In the genomic region with DNA sequence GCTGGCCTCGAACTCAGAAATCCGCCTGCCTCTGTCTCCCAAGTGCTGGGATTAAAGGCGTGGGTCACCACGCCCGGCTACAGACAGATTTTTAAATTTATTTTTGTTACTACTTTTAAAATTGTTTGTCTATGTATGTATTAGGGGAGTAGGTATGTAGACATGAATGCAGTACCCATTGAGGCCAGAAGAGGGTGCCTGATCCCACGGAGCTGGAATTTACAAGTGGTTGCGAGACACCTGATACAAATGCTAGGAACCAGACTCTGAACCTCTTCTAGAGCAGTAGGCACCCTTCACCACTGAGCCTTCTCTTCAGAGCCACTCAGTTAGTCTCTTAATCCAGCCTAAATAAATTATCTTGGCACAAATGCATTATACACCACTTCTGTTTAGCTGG, we compare ENCODE assay signal across 8 mouse cellular contexts.
DNase-seq lines count a peak whose midpoint lies in the region; ATAC-seq lines count a peak whose summit lies in the region.

No protein-coding gene starts in this region.

- no peak overlapping the region for H3K27ac ChIP-seq in forebrain, embryonic 15.5 days (replicated peaks)

- DNase-seq in gastrocnemius, adult 18-20 months (ENCODE audit: low spot score): peak; percentile 20
- DNase-seq in gastrocnemius, postnatal 25 days: no peak
- peak; percentile 62 to 66 for DNase-seq in B cell, adult 2 months
- peak; percentile 6 for DNase-seq in c-Kit-negative CD71-positive TER-119-positive erythroid progenitor cells, embryonic 14.5 days (ENCODE audit: low read depth, low spot score)
- DNase-seq in lung, postnatal 10 days: peak; percentile 51
- no peak for DNase-seq in urinary bladder, postnatal 10 days (ENCODE audit: low spot score)
- DNase-seq in frontal cortex, postnatal 25 days (ENCODE audit: low spot score in 2 of 2): no peak

- no peak overlapping the region for H3K9ac ChIP-seq in forebrain, embryonic 15.5 days (replicated peaks)

- H3K4me2 ChIP-seq in forebrain, embryonic 15.5 days (replicated peaks): no peak overlapping the region

- ATAC-seq in forebrain, embryonic 15.5 days (replicated peaks): no peak

- H3K9me3 ChIP-seq in forebrain, embryonic 15.5 days: no peaks in the 10 kb centered on the region

- no peak overlapping the region for H3K4me3 ChIP-seq in forebrain, embryonic 15.5 days

- no peaks in the 10 kb centered on the region for H3K36me3 ChIP-seq in forebrain, embryonic 15.5 days

- H3K27me3 ChIP-seq in forebrain, embryonic 15.5 days: no peaks in the 10 kb centered on the region

- WGBS in forebrain, embryonic 15.5 days: 80% methylated on average over 7 of the region's 7 CpGs

- H3K4me1 ChIP-seq in forebrain, embryonic 15.5 days: peaks cover 7% of the 10 kb centered on the region; the same call in 1 of the 2 replicates

Comparison
In these comparisons a context has a peak if more than half of its experiments do, and no peak if none do; other contexts are left out.
1. DNase-seq: peak in gastrocnemius, adult 18-20 months (single experiment), B cell, adult 2 months (2 of 2), c-Kit-negative CD71-positive TER-119-positive erythroid progenitor cells, embryonic 14.5 days (single experiment) and lung, postnatal 10 days (single experiment); none in gastrocnemius, postnatal 25 days (single experiment), urinary bladder, postnatal 10 days (single experiment) and frontal cortex, postnatal 25 days (0 of 2).